ENCODE assay signal across 27 mouse cellular contexts in genomic region chr9:78030835-78031456, GRCm38 (mm10). TPM values are rescaled to one million over a fixed set of nuclear protein-coding genes. Genes with fewer than 3 reads are reported as not detected.
DNase-seq lines count a peak whose midpoint lies in the region; ATAC-seq and TF ChIP-seq lines count a peak whose summit lies in the region.
"Had no signal": no experiment of that assay in that cellular context is flagged by ENCODE, and none has a peak within 500 bp of the region (broad histone marks: within the 10 kb centered on the region; RNA-seq: fewer than 3 reads in every experiment).

No protein-coding gene starts in this region.

- H3K36me3 ChIP-seq in liver, adult 2 months (ENCODE audit: control insufficient read depth, insufficient read depth, low read length), result no peaks in the 10 kb centered on the region
- H3K36me3 ChIP-seq in liver, embryonic 11.5 days (ENCODE audit: control insufficient read depth, insufficient read depth, low read length), result no peaks in the 10 kb centered on the region
- no peaks in the 10 kb centered on the region for H3K36me3 ChIP-seq in liver, embryonic 14.5 days (replicated peaks; ENCODE audit: control insufficient read depth, insufficient read depth, low read depth)
- no peaks in the 10 kb centered on the region for H3K36me3 ChIP-seq in liver, embryonic 12.5 days
- H3K36me3 ChIP-seq in liver, embryonic 16.5 days (ENCODE audit: control insufficient read depth, insufficient read depth), result no peaks in the 10 kb centered on the region
- H3K36me3 ChIP-seq in liver, postnatal 0 days (replicated peaks; ENCODE audit: insufficient read depth, low read length), result no peaks in the 10 kb centered on the region
- H3K36me3 ChIP-seq: G1E had no signal

- peak overlapping the region; percentile 83 for H3K27ac ChIP-seq in liver, adult 2 months (replicated peaks; ENCODE audit: insufficient read depth, low read depth, low read length)
- no peak overlapping the region for H3K27ac ChIP-seq in liver, embryonic 11.5 days (ENCODE audit: low read depth, low read length)
- H3K27ac ChIP-seq in liver, embryonic 14.5 days, result no peak overlapping the region
- no peak overlapping the region for H3K27ac ChIP-seq in liver, embryonic 12.5 days
- H3K27ac ChIP-seq in liver, embryonic 16.5 days (ENCODE audit: low read length), result no peak overlapping the region
- peak overlapping the region; percentile 96 for H3K27ac ChIP-seq in liver, postnatal 0 days (ENCODE audit: low read depth)

- no peak for ATAC-seq in liver, embryonic 11.5 days (replicated peaks; ENCODE audit: low FRiP score)
- ATAC-seq in liver, embryonic 14.5 days (ENCODE audit: insufficient read depth), result 0 out of 2 replicates have a peak, but pooled peaks have one; percentile 39
- no peak for ATAC-seq in liver, embryonic 12.5 days
- ATAC-seq in liver, embryonic 16.5 days (ENCODE audit: low read depth), result peak; percentile 78
- ATAC-seq in liver, postnatal 0 days, result peak; percentile 97
- ATAC-seq: activated CD4-positive, CD25-positive, alpha-beta regulatory T cell, adult 4 months; CD4-positive, CD25-positive, alpha-beta regulatory T cell, adult 4 months; Patski had no signal

- TF ChIP-seq CTCF in liver, adult 2 months (IDR thresholded peaks at IDR 0.05; ENCODE audit: low read depth, low read length), result no peak
- no peak for TF ChIP-seq CTCF in liver, embryonic 14.5 days (IDR thresholded peaks at IDR 0.05; ENCODE audit: low read depth)
- TF ChIP-seq CTCF in liver, postnatal 0 days (IDR thresholded peaks at IDR 0.05; ENCODE audit: low read depth), result no peak

- no peak for TF ChIP-seq EP300 in liver, embryonic 14.5 days (IDR thresholded peaks at IDR 0.05; ENCODE audit: low read depth)
- peak; percentile 94 for TF ChIP-seq EP300 in liver, postnatal 0 days (IDR thresholded peaks at IDR 0.05; ENCODE audit: low read depth)

- no peak overlapping the region for H3K9ac ChIP-seq in liver, adult 2 months (ENCODE audit: low read depth, low read length)
- no peak overlapping the region for H3K9ac ChIP-seq in liver, embryonic 11.5 days (ENCODE audit: low read depth, low read length)
- no peak overlapping the region for H3K9ac ChIP-seq in liver, embryonic 14.5 days (replicated peaks)
- no peak overlapping the region for H3K9ac ChIP-seq in liver, embryonic 12.5 days
- no peak overlapping the region for H3K9ac ChIP-seq in liver, embryonic 16.5 days (ENCODE audit: low read depth, low read length)
- no peak overlapping the region for H3K9ac ChIP-seq in liver, postnatal 0 days (replicated peaks)

- peaks cover 14% of the 10 kb centered on the region for H3K4me1 ChIP-seq in liver, adult 2 months (ENCODE audit: control insufficient read depth, insufficient read depth, low read length)
- no peaks in the 10 kb centered on the region for H3K4me1 ChIP-seq in liver, embryonic 11.5 days (replicated peaks; ENCODE audit: control insufficient read depth, insufficient read depth, low read length)
- peaks cover 0 to 3% of the 10 kb centered on the region in 2 experiments; a peak in 1 of 4 replicates for H3K4me1 ChIP-seq in liver, embryonic 14.5 days (replicated peaks; ENCODE audit: control insufficient read depth in 2 of 2, insufficient read depth in 2 of 2, low read length in 1 of 2)
- no peaks in the 10 kb centered on the region for H3K4me1 ChIP-seq in liver, embryonic 12.5 days
- no peaks in the 10 kb centered on the region for H3K4me1 ChIP-seq in liver, embryonic 16.5 days (ENCODE audit: control insufficient read depth, low read depth, low read length)
- 0 out of 2 replicates have a peak, but pooled peaks cover 7% of the 10 kb centered on the region for H3K4me1 ChIP-seq in liver, postnatal 0 days (ENCODE audit: insufficient read depth)

- TF ChIP-seq POLR2A in liver, adult 2 months (IDR thresholded peaks at IDR 0.05; ENCODE audit: extremely low read depth, insufficient read depth, low read length), result no peak

- intact Hi-C loops in heart, postnatal 14 days (cut with DNase I), result no loop called here

- WGBS in liver, adult 2 months, result 21% methylated on average over 10 of the region's 10 CpGs
- 77% methylated on average over 10 of the region's 10 CpGs for WGBS in liver, embryonic 11.5 days
- 67% methylated on average over 10 of the region's 10 CpGs for WGBS in liver, embryonic 14.5 days (ENCODE audit: insufficient replicate concordance)
- WGBS in liver, embryonic 12.5 days (ENCODE audit: insufficient replicate concordance), result 69% methylated on average over 10 of the region's 10 CpGs
- WGBS in liver, embryonic 16.5 days (ENCODE audit: insufficient replicate concordance), result 63% methylated on average over 10 of the region's 10 CpGs
- WGBS in liver, postnatal 0 days (ENCODE audit: insufficient replicate concordance), result 56% methylated on average over 10 of the region's 10 CpGs

- no peaks in the 10 kb centered on the region for H3K27me3 ChIP-seq in liver, adult 2 months (ENCODE audit: control insufficient read depth, insufficient read depth, low read length)
- no peaks in the 10 kb centered on the region; the same call in 1 of the 2 replicates for H3K27me3 ChIP-seq in liver, embryonic 11.5 days (replicated peaks; ENCODE audit: control insufficient read depth, insufficient read depth, low read length)
- H3K27me3 ChIP-seq in liver, embryonic 14.5 days (ENCODE audit: control insufficient read depth, insufficient read depth, low read length), result no peaks in the 10 kb centered on the region
- 0 out of 2 replicates have a peak, but pooled peaks cover 4% of the 10 kb centered on the region for H3K27me3 ChIP-seq in liver, embryonic 12.5 days (replicated peaks)
- no peaks in the 10 kb centered on the region for H3K27me3 ChIP-seq in liver, embryonic 16.5 days (ENCODE audit: control insufficient read depth, insufficient read depth, low read depth, low read length)
- no peaks in the 10 kb centered on the region for H3K27me3 ChIP-seq in liver, postnatal 0 days (ENCODE audit: insufficient read depth, low read length)
- H3K27me3 ChIP-seq: Patski had no signal

- no peaks in the 10 kb centered on the region for H3K9me3 ChIP-seq in liver, embryonic 11.5 days (ENCODE audit: control insufficient read depth, low read length)
- no peaks in the 10 kb centered on the region for H3K9me3 ChIP-seq in liver, embryonic 14.5 days (ENCODE audit: control insufficient read depth, low read length)
- H3K9me3 ChIP-seq in liver, embryonic 12.5 days (replicated peaks), result no peaks in the 10 kb centered on the region
- H3K9me3 ChIP-seq in liver, embryonic 16.5 days (replicated peaks; ENCODE audit: control insufficient read depth, low read length), result no peaks in the 10 kb centered on the region
- H3K9me3 ChIP-seq in liver, postnatal 0 days (ENCODE audit: low read length), result no peaks in the 10 kb centered on the region
- H3K9me3 ChIP-seq: G1E had no signal

- H3K4me2 ChIP-seq in liver, embryonic 11.5 days, result no peak overlapping the region
- no peak overlapping the region for H3K4me2 ChIP-seq in liver, embryonic 14.5 days (ENCODE audit: low read depth)
- H3K4me2 ChIP-seq in liver, embryonic 12.5 days, result no peak overlapping the region
- H3K4me2 ChIP-seq in liver, embryonic 16.5 days (ENCODE audit: low read depth, low read length), result no peak overlapping the region
- H3K4me2 ChIP-seq in liver, postnatal 0 days (ENCODE audit: low read depth, low read length), result no peak overlapping the region

- peak overlapping the region; percentile 26; the same call in 1 of the 2 replicates for H3K4me3 ChIP-seq in liver, adult 2 months (ENCODE audit: insufficient read depth, low read depth, low read length)
- H3K4me3 ChIP-seq in liver, embryonic 11.5 days (ENCODE audit: low read depth, low read length), result no peak overlapping the region
- no peak overlapping the region for H3K4me3 ChIP-seq in liver, embryonic 14.5 days (ENCODE audit: insufficient read depth in 1 of 2, low read depth in 2 of 2, low read length in 2 of 2)
- no peak overlapping the region for H3K4me3 ChIP-seq in liver, embryonic 12.5 days
- H3K4me3 ChIP-seq in liver, embryonic 16.5 days (ENCODE audit: low read depth, low read length), result no peak overlapping the region
- H3K4me3 ChIP-seq in liver, postnatal 0 days (ENCODE audit: low read depth, low read length), result no peak overlapping the region

- H3K79me2 ChIP-seq in liver, adult 2 months (ENCODE audit: control insufficient read depth, insufficient read depth, low read length), result no peaks in the 10 kb centered on the region

- peak; percentile 99 for DNase-seq in liver, adult 2 months (ENCODE audit: extremely low read depth, low read depth, low spot score)
- no peak for DNase-seq in liver, embryonic 11.5 days (ENCODE audit: low spot score)
- DNase-seq in liver, embryonic 14.5 days (ENCODE audit: low read depth in 3 of 3, low spot score in 3 of 3), result no peak
- DNase-seq in liver, result no peak
- peak; percentile 46 for DNase-seq in liver, postnatal 0 days
- DNase-seq in heart, postnatal 14 days, result no peak
- DNase-seq: adrenal gland, adult 2 months; adrenal gland, adult 8-10 months; adrenal gland, postnatal 10 days; adrenal gland, postnatal 14 days; adrenal gland, postnatal 25 days; B cell, adult 2 months; cerebellum, adult 11 months; cerebellum, adult 11-12 months had no signal

RNA-seq across cellular contexts. Expression of gene Gcm1, which starts 20.8 kb away (rescaled TPM):
- total RNA-seq in liver, adult 2 months (2014; rRNA removed), result not detected in 2 replicates
- polyA plus RNA-seq in liver, adult 2 months (2012; rRNA removed), result not detected in 2 replicates
- not detected in 2 replicates for polyA plus RNA-seq in liver, embryonic 11.5 days (2014; fragmentation: Nextera tagmentation; extraction: Ambion mirVana)
- polyA plus RNA-seq in liver, embryonic 14.5 days (2012; rRNA removed), result not detected in 2 replicates
- not detected in 2 replicates for polyA plus RNA-seq in liver, embryonic 14.5 days (2014; fragmentation: Nextera tagmentation; extraction: Ambion mirVana)
- polyA plus RNA-seq in liver, embryonic 12.5 days (2016; fragmentation: Nextera tagmentation; extraction: Ambion mirVana), result not detected in 2 replicates
- polyA plus RNA-seq in liver, embryonic 16.5 days (2015; fragmentation: Nextera tagmentation; extraction: Ambion mirVana), result not detected in 2 replicates
- polyA plus RNA-seq in liver, postnatal 0 days (2015; fragmentation: Nextera tagmentation; extraction: Ambion mirVana), result not detected in 2 replicates
- not detected for total RNA-seq in heart, postnatal 14 days (2021)
- total RNA-seq: adrenal gland, adult 18-20 months; adrenal gland, adult 2 months; adrenal gland, adult 8-10 months; adrenal gland, postnatal 10 days; adrenal gland, postnatal 14 days; adrenal gland, postnatal 25 days; adrenal gland, postnatal 36 days; adrenal gland, postnatal 4 days; CH12.LX; MEL had no signal
- polyA plus RNA-seq: adrenal gland, adult 2 months; brain, embryonic 14.5 days; C2C12; CD4-positive, CD25-positive, alpha-beta regulatory T cell, adult 4 months; G1E had no signal

Comparison
In these comparisons a context has a peak if more than half of its experiments do, and no peak if none do; other contexts are left out.
1. DNase-seq: peak in liver, adult 2 months (single experiment) and liver, postnatal 0 days (single experiment); none in liver, embryonic 11.5 days (single experiment), liver, embryonic 14.5 days (0 of 3), liver (single experiment) and heart, postnatal 14 days (0 of 2).
2. H3K27ac ChIP-seq: peak in liver, adult 2 months (single experiment) and liver, postnatal 0 days (single experiment); none in liver, embryonic 11.5 days (single experiment), liver, embryonic 14.5 days (single experiment), liver, embryonic 12.5 days (single experiment) and liver, embryonic 16.5 days (single experiment).
3. ATAC-seq: peak in liver, embryonic 14.5 days (single experiment), liver, embryonic 16.5 days (single experiment) and liver, postnatal 0 days (single experiment); none in liver, embryonic 11.5 days (single experiment) and liver, embryonic 12.5 days (single experiment).